Mouse (Mus musculus) gastrocnemius, postnatal 36 days (tissue): ENCODE measurements around the gene Tex21. TPM values are rescaled to one million over a fixed set of nuclear protein-coding genes. Genes with fewer than 3 reads are reported as not detected.
"Not testable (repeated sequence)": the region's sequence is repeated elsewhere in the genome, so short reads cannot be mapped to it uniquely, and the experiment has no call there.

ENCODE experiments used
- DNase-seq, 2 experiments: peaks; one replicate each; pipeline ENCODE4 v3.0.0; 2022
- intact Hi-C: fragments of 180-260 bp; cut with DNase I; formaldehyde crosslinking; loops from one replicate; pipeline ENCODE4 v1.15.1; 2025
- total RNA-seq, 2 experiments: library from RNA; stranded (reverse); gene quantifications; 2 replicates each; pipeline ENCODE4 v1.2.3; 2021

The Tex21 gene
- total RNA-seq, 2 experiments from 2014 or later: not detected

- DNase-seq: no peak
- intact Hi-C loops: loop anchor here (10.0 kb wide), 1 partner anchor 212 kb away; no protein-coding TSS in a partner anchor
Measured at GRCm38 (mm10) chr12:76262918-76263317, 16.4 kb upstream of the Tex21 start.

GRCm38 (mm10) chr12:76261556-76261955 is 15.0 kb upstream of the Tex21 start:
- DNase-seq: no peak
- intact Hi-C loops: loop anchor here (10.0 kb wide), 1 partner anchor 213 kb away; no protein-coding TSS in a partner anchor

- no peak for DNase-seq
- intact Hi-C loops: loop anchor here (10.0 kb wide), 1 partner anchor 214 kb away; no protein-coding TSS in a partner anchor
Measured at GRCm38 (mm10) chr12:76260673-76261072, 14.1 kb upstream of the Tex21 start.

- no peak for DNase-seq
- intact Hi-C loops: no loop called here
Measured at GRCm38 (mm10) chr12:76256114-76256843, 9.7 kb upstream of the Tex21 start.

GRCm38 (mm10) chr12:76255499-76255875 is 8.9 kb upstream of the Tex21 start:
- intact Hi-C loops: no loop called here

GRCm38 (mm10) chr12:76254725-76255498 is 8.4 kb upstream of the Tex21 start, which contains the start of gene Mthfd1:
Mthfd1 (plus strand) TSS chr12:76255298.
- DNase-seq: peak; percentile 83 to 90
- intact Hi-C loops: no loop called here

More at GRCm38 (mm10) chr12:76255499-76255875, 8.9 kb upstream of the Tex21 start:
- DNase-seq: no peak

- intact Hi-C loops: no loop called here
- no peak for DNase-seq
Measured at GRCm38 (mm10) chr12:76253991-76254390, 7.4 kb upstream of the Tex21 start.

GRCm38 (mm10) chr12:76253591-76253990 is 7.0 kb upstream of the Tex21 start:
- intact Hi-C loops: no loop called here

GRCm38 (mm10) chr12:76253090-76253489 is 6.5 kb upstream of the Tex21 start:
- intact Hi-C loops: no loop called here
- no peak for DNase-seq

More at GRCm38 (mm10) chr12:76253591-76253990, 7.0 kb upstream of the Tex21 start:
- DNase-seq: no peak

- DNase-seq: no peak
- intact Hi-C loops: no loop called here
Measured at GRCm38 (mm10) chr12:76244981-76245380, 1.6 kb downstream of the Tex21 start.

GRCm38 (mm10) chr12:76241833-76242232 is 4.7 kb downstream of the Tex21 start:
- intact Hi-C loops: no loop called here
- DNase-seq: no peak

GRCm38 (mm10) chr12:76241084-76241483 is 5.5 kb downstream of the Tex21 start:
- no peak for DNase-seq
- intact Hi-C loops: no loop called here

- DNase-seq: no peak
- intact Hi-C loops: no loop called here
Measured at GRCm38 (mm10) chr12:76240670-76241069, 5.9 kb downstream of the Tex21 start.

GRCm38 (mm10) chr12:76239839-76240571 is 6.5 kb downstream of the Tex21 start:
- DNase-seq: no peak
- intact Hi-C loops: no loop called here

- intact Hi-C loops: no loop called here
- DNase-seq: no peak
Measured at GRCm38 (mm10) chr12:76239145-76239838, 7.3 kb downstream of the Tex21 start.

GRCm38 (mm10) chr12:76235253-76235652 is 11.3 kb downstream of the Tex21 start:
- intact Hi-C loops: no loop called here
- no peak for DNase-seq

GRCm38 (mm10) chr12:76230644-76231043 is 15.9 kb downstream of the Tex21 start:
- no peak for DNase-seq
- intact Hi-C loops: no loop called here

GRCm38 (mm10) chr12:76222104-76222503 is 24.4 kb downstream of the Tex21 start:
- DNase-seq, intact Hi-C loops: not testable (repeated sequence)

GRCm38 (mm10) chr12:76216716-76217115 is 29.8 kb downstream of the Tex21 start:
- intact Hi-C loops: no loop called here
- no peak for DNase-seq

- DNase-seq: no peak
- intact Hi-C loops: no loop called here
Measured at GRCm38 (mm10) chr12:76215121-76215520, 31.4 kb downstream of the Tex21 start.
